Mouse (Mus musculus) brown adipose tissue, adult 24 weeks (tissue): Measurements from ENCODE around the gene Sumo3. TPM values are rescaled to one million over a fixed set of nuclear protein-coding genes. Genes with fewer than 3 reads are reported as not detected.

Experiments used
- H3K27ac ChIP-seq: fragments of 200-500 bp; replicated peaks from 2 replicates; pipeline ENCODE4 v1.5.1; 2012; ENCODE audit warnings: low read depth, mild to moderate bottlenecking, low read length
- H3K4me1 ChIP-seq: fragments of 200-500 bp; 2 replicates; pipeline ENCODE4 v1.6.1; 2012; ENCODE audit warnings: low read length, mixed read lengths; ENCODE audit not compliant: control insufficient read depth, insufficient read depth, insufficient read length
- H3K4me3 ChIP-seq: fragments of 200-500 bp; 2 replicates; pipeline ENCODE4 v1.5.1; 2012; ENCODE audit warnings: low read depth, mild to moderate bottlenecking, low read length, moderate library complexity; ENCODE audit not compliant: insufficient read depth
- polyA plus RNA-seq: library from polyadenylated mRNA; stranded (reverse); fragments of >200 nt; gene quantifications from 2 replicates; pipeline ENCODE4 v1.2.4, GENCODE M21; 2012; ENCODE audit not compliant: missing spikeins, insufficient read depth, insufficient read length

Gene Sumo3
- polyA plus RNA-seq, 1 experiment = 84.9 TPM

DNA sequence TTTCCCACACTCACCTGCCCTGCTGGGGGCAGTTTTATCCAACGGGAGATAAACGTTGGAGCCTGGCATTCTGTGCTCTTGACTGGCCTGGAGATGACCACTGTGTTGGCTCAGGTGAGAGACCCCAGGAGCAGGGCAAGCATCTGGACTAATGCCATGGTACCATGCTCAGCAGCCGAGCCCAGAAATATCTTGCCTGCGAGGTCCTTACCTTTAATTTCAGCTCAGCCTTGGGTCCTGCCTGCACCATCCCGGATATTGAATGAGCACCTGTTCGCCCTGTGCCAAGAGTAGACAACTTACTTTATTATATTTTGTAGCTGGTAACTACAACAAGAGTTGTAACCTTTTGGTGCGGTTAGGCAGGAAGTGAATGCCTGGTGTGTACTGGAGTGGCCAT is 958 bp downstream of the Sumo3 start:
- Histone ChIP-seq H3K27ac (peak overlapping the region; percentile 83), H3K4me1 (peaks cover 11% of the 10 kb centered on the region), H3K4me3 (peak overlapping the region; percentile 77)

DNA sequence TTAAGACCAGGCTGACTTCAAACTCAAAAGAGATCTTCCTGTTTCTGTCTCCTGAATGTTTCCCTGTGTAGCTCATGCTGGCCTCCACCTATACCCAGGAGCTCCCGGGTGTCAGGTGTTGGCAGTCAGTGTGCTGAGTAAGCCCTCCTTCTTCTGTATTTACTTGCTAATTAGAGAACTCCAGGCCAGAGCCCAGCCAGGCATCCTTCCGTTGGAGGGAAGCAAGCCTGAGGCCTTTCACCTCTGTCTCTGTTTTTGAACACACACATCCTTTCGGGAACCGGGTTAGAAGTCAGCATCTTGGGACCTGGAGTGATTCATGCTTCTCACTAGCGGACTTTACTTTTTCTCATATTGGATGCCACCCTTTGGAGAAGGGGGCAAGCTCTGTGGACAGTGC is 1.5 kb downstream of the Sumo3 start:
- Histone ChIP-seq H3K4me1 (peaks cover 11% of the 10 kb centered on the region), H3K27ac (peak overlapping the region; percentile 83), H3K4me3 (peak overlapping the region; percentile 77)

DNA sequence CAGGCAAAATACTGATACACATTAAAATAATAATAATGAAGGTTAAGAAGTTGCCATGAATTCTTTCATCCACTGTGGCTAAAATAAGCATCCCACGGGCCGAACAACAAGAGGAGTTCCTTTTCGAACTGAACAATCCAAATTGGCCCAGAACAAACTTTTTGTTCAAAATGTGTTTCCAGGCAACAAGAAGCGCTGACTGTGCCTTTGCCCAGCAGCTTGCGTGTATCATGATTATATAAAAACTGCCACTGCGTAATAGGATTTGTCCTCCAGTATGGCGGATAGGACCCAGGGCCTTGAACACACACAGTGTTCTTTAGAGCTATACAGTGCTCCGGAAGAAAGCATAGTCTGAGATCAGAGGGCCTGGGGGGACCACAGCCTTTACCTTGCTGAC is 2.7 kb downstream of the Sumo3 start:
- H3K27ac ChIP-seq = 0 out of 2 replicates have a peak overlapping the region, but pooled peaks have one; percentile 11
- H3K4me3 ChIP-seq = no peak overlapping the region
- H3K4me1 ChIP-seq = peaks cover 15% of the 10 kb centered on the region

DNA sequence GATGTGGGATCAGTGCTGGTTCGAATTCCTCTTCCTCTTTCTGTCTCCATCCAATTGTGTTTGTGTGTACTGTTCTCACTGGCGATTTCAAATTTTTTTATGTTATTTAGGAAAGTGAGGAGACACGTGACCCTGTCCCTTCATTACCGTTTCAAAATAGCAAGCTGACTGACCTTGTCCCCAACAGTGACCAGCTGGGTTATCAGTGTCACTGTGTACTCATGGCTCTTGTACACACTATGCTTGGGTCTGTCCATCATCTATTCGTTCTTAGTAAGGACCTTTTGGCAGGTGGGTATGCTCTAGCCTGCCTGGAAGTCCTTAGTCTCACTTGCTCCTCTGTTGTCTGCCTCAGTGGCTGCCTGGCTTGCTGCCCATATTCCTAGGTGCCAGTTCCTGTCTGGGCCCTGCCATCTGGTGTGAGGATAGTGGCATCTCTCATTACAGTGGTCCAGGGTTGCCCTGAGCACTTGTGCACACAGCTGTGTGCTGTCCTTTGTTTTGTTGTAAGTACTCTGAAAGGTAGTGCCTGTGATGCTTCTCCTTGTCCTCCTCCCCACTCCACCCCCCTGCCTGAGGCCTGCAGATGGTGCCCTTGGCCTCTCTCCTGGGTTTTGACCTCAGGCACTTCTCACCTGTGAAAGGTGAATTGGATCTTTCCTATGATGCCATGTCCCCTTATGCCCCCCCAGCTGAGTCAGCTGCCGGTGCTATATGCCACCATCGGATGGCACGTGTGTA is 4.5 kb downstream of the Sumo3 start:
- H3K27ac ChIP-seq = no peak overlapping the region; the same call in 1 of the 2 replicates
- H3K4me1 ChIP-seq = peaks cover 18% of the 10 kb centered on the region
- no peak overlapping the region for H3K4me3 ChIP-seq

DNA sequence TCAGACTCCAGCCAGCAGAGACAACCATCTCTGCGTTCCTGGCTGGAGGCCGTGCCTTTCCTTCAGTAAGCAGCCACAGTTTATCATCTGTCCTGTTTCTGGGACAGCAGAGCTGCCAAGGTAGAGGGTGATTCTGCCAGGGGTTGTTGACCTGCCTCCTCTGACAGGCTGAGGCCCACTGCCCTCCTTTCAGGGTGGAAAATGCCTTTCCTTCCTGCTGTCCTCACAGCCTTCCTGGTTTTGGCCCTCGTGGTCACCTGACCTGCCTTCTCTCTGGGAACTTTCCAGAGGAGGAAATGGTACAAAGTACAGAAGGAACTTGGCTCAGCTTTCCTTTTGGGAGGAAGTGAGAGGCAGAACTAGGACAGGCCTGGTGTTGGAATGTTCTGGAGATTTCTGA is 7.5 kb downstream of the Sumo3 start:
- H3K27ac ChIP-seq = peak overlapping the region; percentile 96
- H3K4me1 ChIP-seq = peaks cover 10% of the 10 kb centered on the region; the same call in 1 of the 2 replicates
- H3K4me3 ChIP-seq = no peak overlapping the region

DNA sequence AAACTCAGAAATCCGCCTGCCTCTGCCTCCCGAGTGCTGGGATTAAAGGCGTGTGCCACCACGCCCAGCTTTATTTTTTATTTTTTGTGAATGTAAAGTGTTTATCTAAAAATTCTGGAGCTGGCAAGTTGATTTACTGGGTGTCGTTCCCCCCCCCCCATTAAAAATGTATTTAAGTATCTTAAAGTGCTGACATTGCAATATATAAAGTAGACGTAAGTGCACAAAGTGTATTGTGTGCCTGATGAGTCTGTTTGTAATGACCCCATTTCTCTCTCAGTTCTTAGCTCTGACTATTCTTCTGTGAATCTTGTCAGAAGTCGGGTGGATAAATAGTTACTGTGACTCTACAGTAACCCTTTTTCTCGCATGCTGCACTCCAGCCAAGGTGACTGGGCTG is 9.8 kb downstream of the Sumo3 start:
- H3K4me1 ChIP-seq = peaks cover 9% of the 10 kb centered on the region; the same call in 1 of the 2 replicates
- H3K4me3 ChIP-seq = no peak overlapping the region
- H3K27ac ChIP-seq = no peak overlapping the region

DNA sequence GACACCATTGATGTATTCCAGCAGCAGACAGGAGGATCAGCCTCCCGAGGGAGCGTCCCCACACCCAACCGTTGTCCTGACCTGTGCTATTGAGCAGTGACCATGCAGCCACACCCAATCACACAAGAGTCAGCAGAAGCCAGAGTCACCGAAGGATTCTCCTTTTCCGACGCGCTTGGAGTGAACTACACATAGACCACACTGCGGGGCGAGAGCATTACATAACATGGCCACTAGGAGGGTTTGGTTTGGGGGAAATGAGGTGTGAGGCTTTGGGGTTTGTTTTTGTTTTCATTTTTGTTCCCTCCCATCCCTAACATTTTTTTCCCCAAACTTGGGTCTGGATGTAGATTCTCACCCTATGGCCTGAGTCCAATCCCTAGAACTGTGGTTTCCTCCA is 10.3 kb downstream of the Sumo3 start:
- no peak overlapping the region for H3K4me3 ChIP-seq
- no peak overlapping the region for H3K27ac ChIP-seq

DNA sequence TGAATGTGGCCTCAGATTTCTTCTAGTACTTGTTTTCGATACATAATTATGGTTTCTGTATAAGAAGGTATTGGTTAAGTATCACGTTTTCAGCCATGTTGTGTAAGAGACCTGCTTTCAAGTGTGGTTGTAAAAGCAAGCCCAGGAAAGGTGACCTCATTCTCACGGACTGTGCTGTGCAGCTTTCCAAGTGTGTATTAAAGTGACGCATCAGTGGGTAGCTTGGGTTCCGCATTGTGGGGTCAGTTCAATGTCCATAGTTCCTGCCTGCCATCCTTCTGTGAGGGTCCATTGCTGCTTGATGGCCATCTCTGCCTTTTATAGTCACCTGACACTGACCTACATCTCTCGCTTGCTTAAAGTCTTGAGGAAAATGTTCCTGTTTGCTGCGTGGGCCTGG is 11.0 kb downstream of the Sumo3 start:
- Histone ChIP-seq H3K27ac (no peak overlapping the region), H3K4me3 (no peak overlapping the region), H3K4me1 (peaks cover 11% of the 10 kb centered on the region; the same call in 1 of the 2 replicates)

More for the DNA sequence above, 10.3 kb downstream of the Sumo3 start:
- 0 out of 2 replicates have a peak, but pooled peaks cover 6% of the 10 kb centered on the region for H3K4me1 ChIP-seq

DNA sequence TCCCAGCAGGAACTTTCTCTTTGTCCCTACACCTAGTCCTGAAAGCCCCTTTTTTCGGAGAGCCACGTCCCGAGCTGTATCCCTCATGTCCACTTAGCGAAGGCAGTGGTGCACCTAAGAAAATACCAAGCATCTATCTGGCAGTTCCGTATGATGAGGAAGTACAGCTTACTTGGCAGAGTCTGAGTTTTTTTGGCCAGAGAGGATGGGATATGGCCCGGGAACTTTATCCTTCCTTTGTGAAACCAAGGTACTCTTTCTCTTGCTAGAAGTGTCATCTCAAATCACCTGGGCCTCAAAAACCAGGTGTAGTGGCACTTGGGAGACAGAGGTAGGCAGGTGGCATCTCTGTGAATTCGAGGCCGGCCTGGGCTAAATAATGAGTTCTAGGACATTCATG is 15.6 kb downstream of the Sumo3 start:
- peak overlapping the region; percentile 100 for H3K27ac ChIP-seq
- peaks cover 22% of the 10 kb centered on the region for H3K4me1 ChIP-seq
- H3K4me3 ChIP-seq = peak overlapping the region; percentile 93

DNA sequence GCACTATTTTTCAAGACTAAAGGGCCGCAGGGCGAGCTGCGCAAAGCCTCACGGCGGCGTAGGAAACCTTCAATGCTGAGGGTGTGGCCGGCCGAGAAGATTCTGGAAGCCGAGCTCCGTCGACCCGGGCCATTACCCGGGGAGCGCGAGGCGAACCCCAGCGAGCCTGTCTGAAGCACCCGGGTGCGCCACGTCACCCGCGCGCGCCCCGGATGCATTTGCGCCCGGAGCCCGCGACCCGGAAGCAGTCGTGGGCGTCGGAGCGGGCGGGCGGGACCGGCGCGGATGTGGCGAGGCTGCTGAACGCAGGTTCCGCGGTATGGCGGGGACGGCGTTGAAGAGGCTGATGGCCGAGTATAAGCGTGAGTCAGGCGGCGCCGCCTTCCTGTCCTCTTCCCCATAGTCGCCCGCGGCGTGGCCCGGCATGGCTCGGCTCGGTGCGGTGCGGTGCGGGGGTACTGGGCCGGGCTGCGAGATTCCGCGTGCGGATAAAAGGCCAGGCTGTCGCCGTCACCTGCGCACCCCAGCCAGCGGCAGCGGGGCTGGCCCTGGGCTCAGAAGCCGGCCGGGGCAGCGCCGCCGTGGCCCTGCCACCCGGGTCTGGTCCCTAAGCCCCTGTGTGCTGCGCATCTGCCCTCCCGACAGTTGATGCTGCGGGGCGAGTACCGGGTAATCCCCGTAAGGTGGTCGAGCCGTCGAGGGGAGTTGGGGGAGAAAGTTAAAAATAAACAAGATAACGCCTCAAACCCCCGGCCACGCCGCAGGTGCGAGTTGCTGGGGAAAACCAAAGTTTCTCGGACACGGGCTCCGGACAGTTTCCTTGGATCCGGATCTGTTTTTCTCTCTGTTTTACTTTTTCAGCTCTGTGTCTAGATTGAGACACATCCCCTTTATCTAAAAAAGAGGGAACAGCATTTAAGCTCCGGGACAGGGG is 16.4 kb downstream of the Sumo3 start, which contains the start of gene Ube2g2:
Ube2g2 (plus strand) TSS at position 221 of the 934 bp plus-strand sequence.
- Histone ChIP-seq H3K4me1 (peaks cover 24% of the 10 kb centered on the region), H3K27ac (peak within 1 kb of the TSS; percentile 100), H3K4me3 (peak within 1 kb of the TSS; percentile 93)

DNA sequence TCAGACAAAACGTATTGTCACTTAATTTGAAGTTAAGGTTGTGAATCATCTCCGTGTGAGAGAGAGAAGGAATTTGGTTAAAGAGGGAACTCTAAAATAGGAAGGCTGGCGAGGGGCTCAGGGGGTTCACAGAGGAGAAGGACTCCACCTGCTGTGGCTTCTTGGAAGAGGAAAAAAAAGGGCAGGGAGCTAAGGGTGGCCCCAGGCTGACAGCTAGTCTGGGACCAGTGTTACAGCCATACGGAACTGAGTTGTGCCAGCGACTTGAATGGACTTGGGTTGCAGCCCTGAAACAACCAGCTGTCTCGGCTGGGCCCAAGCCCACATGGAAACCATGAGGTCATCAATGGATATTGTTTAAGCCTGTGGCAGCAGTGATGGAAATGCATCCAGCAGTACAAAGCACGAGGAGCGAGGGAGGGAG is 17.2 kb downstream of the Sumo3 start:
- Histone ChIP-seq H3K27ac (peak overlapping the region; percentile 79), H3K4me3 (peak overlapping the region; percentile 93), H3K4me1 (peaks cover 24% of the 10 kb centered on the region)

DNA sequence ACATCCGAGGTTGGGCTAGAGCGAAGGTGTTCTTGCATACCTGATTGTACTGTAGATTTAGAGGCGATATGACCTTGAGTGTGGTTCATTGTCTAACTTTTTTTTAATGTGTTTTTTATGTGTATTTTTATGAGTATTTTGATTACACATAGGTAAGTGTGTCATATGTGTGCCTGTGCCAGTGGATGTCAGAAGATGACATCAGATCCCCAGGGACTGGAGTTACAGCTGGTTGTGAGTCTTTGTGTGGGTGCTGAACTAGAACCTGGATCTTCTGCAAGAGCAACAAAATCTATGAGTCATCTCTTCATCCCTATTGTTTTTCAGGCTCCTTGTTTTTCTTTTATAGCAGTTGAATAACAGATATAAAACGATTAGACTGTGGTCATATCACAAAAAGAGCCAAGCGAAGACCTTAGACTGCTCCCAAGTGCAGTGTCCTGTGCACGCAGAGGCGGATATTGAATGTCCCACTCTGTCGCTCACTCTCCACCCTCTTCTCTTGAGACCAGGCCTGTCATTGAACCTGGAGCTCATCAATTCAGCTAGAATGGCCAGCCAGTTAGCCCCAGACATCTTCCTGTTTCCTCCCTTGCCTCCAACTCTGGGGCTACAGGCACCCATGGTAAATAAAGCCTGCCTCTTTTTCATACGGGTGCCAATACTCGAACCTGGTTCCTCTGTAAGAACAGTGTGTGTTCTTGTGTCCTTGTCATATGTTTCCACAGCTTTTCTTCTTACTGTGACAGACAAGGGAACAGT is 17.9 kb downstream of the Sumo3 start:
- Histone ChIP-seq H3K4me1 (peaks cover 24% of the 10 kb centered on the region), H3K27ac (peak overlapping the region; percentile 84), H3K4me3 (0 out of 2 replicates have a peak overlapping the region, but pooled peaks have one; percentile 10)

DNA sequence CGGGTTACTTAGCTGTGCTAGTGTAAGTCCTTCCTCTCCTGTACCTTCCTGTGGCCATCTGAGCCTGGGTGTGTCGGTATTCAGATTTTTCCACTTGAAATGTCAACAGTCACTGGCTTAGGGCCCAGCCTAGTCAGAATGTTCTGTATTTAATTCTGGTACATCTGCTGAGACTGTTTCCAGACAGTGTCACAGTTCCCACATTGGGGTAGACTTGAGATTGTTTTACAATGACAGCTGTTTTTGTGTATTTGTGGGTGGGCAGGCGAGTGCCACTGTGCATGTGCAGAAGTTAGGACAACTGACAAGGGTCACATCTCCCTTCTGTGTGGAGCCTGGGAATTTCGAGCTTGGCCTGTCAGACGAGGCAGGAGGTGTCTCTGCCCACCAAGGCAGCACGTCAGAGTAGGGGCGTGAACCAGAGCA is 18.7 kb downstream of the Sumo3 start:
- H3K4me1 ChIP-seq = peaks cover 24% of the 10 kb centered on the region
- H3K4me3 ChIP-seq = 0 out of 2 replicates have a peak overlapping the region, but pooled peaks have one; percentile 10
- H3K27ac ChIP-seq = peak overlapping the region; percentile 84

DNA sequence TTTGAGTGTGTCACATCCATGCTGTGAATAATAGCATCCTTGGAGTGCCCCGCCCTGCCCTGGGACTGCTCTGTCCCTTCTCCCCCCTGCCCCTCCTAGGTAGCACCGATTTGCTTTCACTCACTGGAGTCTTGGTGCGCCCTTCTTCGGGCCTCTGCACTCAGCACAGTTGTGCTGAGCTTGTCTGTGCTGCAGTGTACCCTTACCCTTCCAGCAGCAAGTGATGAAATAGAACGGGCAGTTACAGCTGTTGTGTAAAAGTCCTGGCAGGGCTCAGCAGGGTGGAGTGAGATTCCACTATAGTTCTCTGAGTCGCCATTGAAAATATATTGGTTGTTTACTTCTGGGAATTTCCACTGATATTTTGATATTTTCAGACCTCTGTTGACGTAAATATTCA is 20.1 kb downstream of the Sumo3 start:
- Histone ChIP-seq H3K4me1 (peaks cover 24% of the 10 kb centered on the region), H3K27ac (0 out of 2 replicates have a peak overlapping the region, but pooled peaks have one; percentile 38), H3K4me3 (no peak overlapping the region)
